Mouse (Mus musculus) cerebellum, adult 2 months (tissue): ENCODE measurements around the gene Arl15. TPM values are rescaled to one million over a fixed set of nuclear protein-coding genes. Genes with fewer than 3 reads are reported as not detected.

Experiments used
- DNase-seq, 2 experiments: peaks; one replicate each; pipeline ENCODE4 v3.0.0; 2021
- H3K27ac ChIP-seq: fragments of 200-500 bp; 2 replicates; pipeline ENCODE4 v1.5.1; 2012; ENCODE audit warnings: low read length, control low read depth, inconsistent platforms; ENCODE audit not compliant: insufficient read depth
- H3K27me3 ChIP-seq: fragments of 200-500 bp; 2 replicates; pipeline ENCODE4 v1.6.1; 2012; ENCODE audit warnings: inconsistent platforms, mild to moderate bottlenecking, low read length, moderate library complexity; ENCODE audit not compliant: control insufficient read depth, insufficient read depth
- H3K4me1 ChIP-seq: fragments of 200-500 bp; 2 replicates; pipeline ENCODE4 v1.6.1; 2011; ENCODE audit warnings: low read length; ENCODE audit not compliant: control insufficient read depth, insufficient read depth
- H3K4me3 ChIP-seq: fragments of 200-500 bp; replicated peaks from 2 replicates; pipeline ENCODE3; 2011; ENCODE audit warnings: mild to moderate bottlenecking, low read depth, low read length, control low read depth; ENCODE audit not compliant: insufficient read depth
- CTCF ChIP-seq: fragments of 200-500 bp; IDR thresholded peaks from 2 replicates; pipeline ENCODE4 v1.5.1; 2011; ENCODE audit warnings: low read depth, mild to moderate bottlenecking, control low read depth, low read length, moderate library complexity, borderline replicate concordance; ENCODE audit not compliant: insufficient read depth
- POLR2A ChIP-seq: fragments of 200-500 bp; IDR thresholded peaks from 2 replicates; pipeline ENCODE4 v1.6.1; 2011; ENCODE audit warnings: low read length, control low read depth, borderline replicate concordance; ENCODE audit not compliant: insufficient read depth
- WGBS: fragments of 180-500 bp; shearing (Covaris S2); methylation state at CpG from one replicate; pipeline ENCODE4 v1.1.7; 2018; 5-methylcytosine and 5-hydroxymethylcytosine counted together
- polyA plus RNA-seq: library from polyadenylated mRNA; depleted of rRNA; stranded (reverse); fragments of >200 nt; gene quantifications from 2 replicates; pipeline ENCODE4 v1.2.3, GENCODE M21; 2012

Arl15 gene
- polyA plus RNA-seq, 1 experiment: 10.3 TPM

DNA sequence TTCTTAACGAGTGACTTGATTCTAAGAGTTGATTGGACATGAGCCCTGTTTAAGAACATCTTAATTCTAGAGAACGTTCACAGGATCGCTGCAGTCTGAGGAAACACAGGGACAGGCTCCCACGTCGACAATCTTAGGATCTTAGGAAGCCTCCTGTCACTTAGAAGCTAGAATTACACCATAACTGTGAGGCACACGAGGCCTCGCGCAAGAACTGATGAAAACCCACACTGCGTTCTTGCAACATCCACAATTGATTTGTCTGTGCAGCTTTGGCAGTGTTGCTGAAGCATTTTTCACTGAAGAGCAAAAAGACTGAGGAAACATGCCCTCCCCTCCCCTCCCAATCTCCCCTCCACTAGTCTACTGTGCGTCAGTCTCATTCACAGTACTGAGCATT, 196.4 kb downstream of the Arl15 start:
- Histone ChIP-seq H3K27ac (no peak overlapping the region), H3K27me3 (no peaks in the 10 kb centered on the region), H3K4me1 (peaks cover 23% of the 10 kb centered on the region), H3K4me3 (no peak overlapping the region)
- no peak for TF ChIP-seq CTCF
- no peak for TF ChIP-seq POLR2A
- 75% methylated on average over 10 of the region's 10 CpGs for WGBS
- DNase-seq: no peak

DNA sequence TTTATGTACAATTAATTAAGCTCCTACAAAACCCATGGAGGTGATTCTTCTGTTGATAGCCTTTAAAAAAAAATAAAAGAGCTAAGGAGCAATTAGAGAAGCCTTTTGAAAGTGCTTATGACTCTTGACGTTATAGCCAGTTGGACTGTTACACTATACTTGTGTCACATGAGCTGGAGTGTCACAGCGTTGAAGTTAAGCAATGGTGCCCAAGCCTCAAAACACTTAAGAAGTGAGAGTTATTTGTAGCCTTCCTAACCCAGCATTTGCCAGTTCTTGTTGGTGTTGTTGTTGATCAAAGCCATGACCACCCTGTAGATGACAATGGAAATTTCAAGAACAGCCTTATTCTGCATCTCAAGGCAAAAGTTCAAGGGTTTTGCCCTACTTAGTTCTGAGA, 198.8 kb downstream of the Arl15 start:
- no peak for DNase-seq
- H3K27me3 ChIP-seq: no peaks in the 10 kb centered on the region
- H3K4me3 ChIP-seq: no peak overlapping the region
- H3K4me1 ChIP-seq: peaks cover 10% of the 10 kb centered on the region; the same call in 1 of the 2 replicates
- WGBS: 98% methylated on average over 2 of the region's 2 CpGs
- TF ChIP-seq CTCF (no peak), POLR2A (no peak)
- H3K27ac ChIP-seq: no peak overlapping the region

- peak; percentile 67 to 75 for DNase-seq
- 13% methylated on average over 6 of the region's 6 CpGs for WGBS
- Histone ChIP-seq H3K4me1 (peaks cover 10% of the 10 kb centered on the region; the same call in 1 of the 2 replicates), H3K27me3 (no peaks in the 10 kb centered on the region), H3K27ac (no peak overlapping the region), H3K4me3 (no peak overlapping the region)
- TF ChIP-seq CTCF: no peak
- TF ChIP-seq POLR2A: no peak
Measured at GRCm38 (mm10) chr13:113994586-113994985, 200.3 kb downstream of the Arl15 start.

- no peak for DNase-seq
- TF ChIP-seq CTCF (no peak), POLR2A (no peak)
- WGBS: 91% methylated on average over 9 of the region's 9 CpGs
- Histone ChIP-seq H3K27ac (no peak overlapping the region), H3K4me3 (no peak overlapping the region), H3K27me3 (no peaks in the 10 kb centered on the region), H3K4me1 (peaks cover 10% of the 10 kb centered on the region; the same call in 1 of the 2 replicates)
Measured at GRCm38 (mm10) chr13:113995490-113996236, 201.4 kb downstream of the Arl15 start.

DNA sequence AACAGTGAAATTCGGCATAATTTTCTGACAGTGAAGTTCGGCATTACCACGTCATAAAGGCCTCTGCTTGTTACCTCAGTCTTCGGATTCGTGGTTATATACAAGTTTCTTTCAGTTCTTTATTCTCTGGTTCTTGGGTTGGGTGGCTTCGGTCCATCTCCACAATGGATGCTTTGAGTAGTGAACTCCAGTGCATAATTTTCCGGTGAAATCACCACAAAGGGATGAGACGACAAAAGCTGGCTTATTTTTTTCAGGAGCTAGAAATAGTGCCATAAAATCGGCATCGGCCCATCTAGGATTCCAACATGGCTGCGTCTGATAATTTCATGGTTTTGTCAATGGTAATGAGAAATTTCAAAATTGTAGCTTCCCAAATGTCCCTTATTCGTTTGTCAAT, 204.5 kb downstream of the Arl15 start:
- 84% methylated on average over 12 of the region's 12 CpGs for WGBS
- DNase-seq: no peak
- Histone ChIP-seq H3K27ac (no peak overlapping the region), H3K27me3 (no peaks in the 10 kb centered on the region), H3K4me1 (peaks cover 10% of the 10 kb centered on the region; the same call in 1 of the 2 replicates), H3K4me3 (no peak overlapping the region)
- no peak for TF ChIP-seq CTCF
- no peak for TF ChIP-seq POLR2A

DNA sequence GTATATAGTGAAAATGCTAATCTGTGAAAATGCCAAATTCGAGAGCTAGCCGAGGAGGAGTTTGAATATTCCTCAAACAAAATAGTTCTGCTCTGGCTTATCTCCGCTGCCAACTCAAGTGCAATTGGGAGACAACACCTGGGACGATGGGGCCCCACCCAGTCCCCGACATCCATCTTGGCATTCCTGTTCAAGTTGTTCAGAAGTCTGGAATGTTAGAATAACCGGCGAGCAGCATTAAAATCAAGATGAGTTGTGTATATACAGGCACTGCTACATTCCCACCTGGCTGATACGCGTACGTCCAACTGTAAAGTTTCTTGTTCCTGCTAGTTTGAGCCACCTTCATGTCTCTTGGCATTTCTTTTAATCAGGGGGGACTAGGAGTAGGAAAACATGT, 209.2 kb downstream of the Arl15 start:
- H3K4me1 ChIP-seq: no peaks in the 10 kb centered on the region
- no peak overlapping the region for H3K27ac ChIP-seq
- 94% methylated on average over 10 of the region's 10 CpGs for WGBS
- no peak overlapping the region for H3K4me3 ChIP-seq
- DNase-seq: no peak
- no peaks in the 10 kb centered on the region for H3K27me3 ChIP-seq
- TF ChIP-seq POLR2A (no peak), CTCF (no peak)

DNA sequence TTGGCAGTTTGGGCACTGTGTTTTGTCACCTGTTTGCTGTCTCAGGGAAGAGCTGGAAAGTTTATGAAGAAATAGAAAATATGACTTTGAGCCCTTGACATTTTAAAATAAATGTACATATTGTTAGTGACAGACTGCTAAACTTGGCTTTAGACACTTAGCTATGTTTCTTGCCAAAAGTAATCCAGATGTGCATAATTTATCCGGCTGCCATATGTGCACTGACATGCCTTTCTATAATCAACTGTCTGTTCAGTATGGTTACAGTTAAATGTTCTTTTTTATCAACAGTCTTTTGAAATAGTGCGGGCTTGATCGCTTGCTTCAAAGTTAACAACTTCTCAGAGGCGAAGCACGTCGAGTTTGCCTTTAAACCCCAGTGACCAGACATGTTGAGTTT, 209.9 kb downstream of the Arl15 start:
- Histone ChIP-seq H3K27me3 (no peaks in the 10 kb centered on the region), H3K27ac (no peak overlapping the region), H3K4me3 (no peak overlapping the region), H3K4me1 (no peaks in the 10 kb centered on the region)
- 70% methylated on average over 6 of the region's 6 CpGs for WGBS
- no peak for DNase-seq
- TF ChIP-seq POLR2A (no peak), CTCF (no peak)

- H3K27me3 ChIP-seq: no peaks in the 10 kb centered on the region
- no peak for TF ChIP-seq POLR2A
- no peak for TF ChIP-seq CTCF
- WGBS: 22% methylated on average over 9 of the region's 9 CpGs
- DNase-seq: peak in 1 of 2 experiments; percentile 40
- H3K4me1 ChIP-seq: peaks cover 4% of the 10 kb centered on the region
- no peak overlapping the region for H3K4me3 ChIP-seq
- H3K27ac ChIP-seq: no peak overlapping the region
Measured at GRCm38 (mm10) chr13:114009786-114010185, 215.5 kb downstream of the Arl15 start.
